Comparison of ENCODE assay signal across 9 mouse cellular contexts in genomic region chr5:30243741-30244140, GRCm38 (mm10). TPM values are rescaled to one million over a fixed set of nuclear protein-coding genes. Genes with fewer than 3 reads are reported as not detected.
DNase-seq lines count a peak whose midpoint lies in the region; ATAC-seq and TF ChIP-seq lines count a peak whose summit lies in the region.
"Had no signal": no experiment of that assay in that cellular context is flagged by ENCODE, and none has a peak within 500 bp of the region (broad histone marks: within the 10 kb centered on the region; RNA-seq: fewer than 3 reads in every experiment).

No protein-coding gene starts in this region.

- 50% methylated on average over 9 of the region's 9 CpGs for WGBS in hindbrain, postnatal 0 days

- peaks cover 2% of the 10 kb centered on the region; the same call in 1 of the 2 replicates for H3K4me1 ChIP-seq in testis, adult 2 months (ENCODE audit: control insufficient read depth, insufficient read depth, low read length)
- no peaks in the 10 kb centered on the region for H3K4me1 ChIP-seq in hindbrain, postnatal 0 days (ENCODE audit: insufficient read depth, low read length)

- peak; percentile 35; the same call in 1 of the 2 replicates for TF ChIP-seq CTCF in testis, adult 2 months (IDR thresholded peaks at IDR 0.05; ENCODE audit: control insufficient read depth, insufficient read depth, insufficient replicate concordance, low read depth, low read length)
- peak; percentile 71 for TF ChIP-seq CTCF in hindbrain, postnatal 0 days (IDR thresholded peaks at IDR 0.05; ENCODE audit: low read depth)

- no peak overlapping the region for H3K4me3 ChIP-seq in testis, adult 2 months (ENCODE audit: control insufficient read depth, low read depth, low read length)
- no peak overlapping the region for H3K4me3 ChIP-seq in hindbrain, postnatal 0 days (ENCODE audit: low read length)

- intact Hi-C loops in gastrocnemius, postnatal 36 days (cut with DNase I), result no loop called here

- H3K36me3 ChIP-seq in testis, adult 2 months (ENCODE audit: control insufficient read depth, insufficient read depth, low read length), result no peaks in the 10 kb centered on the region
- H3K36me3 ChIP-seq in hindbrain, postnatal 0 days (ENCODE audit: insufficient read depth, low read length), result no peaks in the 10 kb centered on the region

- DNase-seq in heart, adult 18-20 months, result peak; percentile 5 to 19
- DNase-seq in heart, adult 8-10 months (ENCODE audit: low spot score), result no peak
- DNase-seq in testis, postnatal 14 days (ENCODE audit: low spot score), result no peak
- peak; percentile 59 for DNase-seq in hindbrain, postnatal 0 days (ENCODE audit: low spot score)
- DNase-seq in thymus, postnatal 4 days, result peak; percentile 61
- no peak for DNase-seq in MN1 (ENCODE audit: low spot score)
- no peak for DNase-seq in gastrocnemius, postnatal 36 days

- H3K27ac ChIP-seq in testis, adult 2 months (ENCODE audit: control insufficient read depth, insufficient read depth, low read depth, low read length), result no peak overlapping the region
- H3K27ac ChIP-seq in hindbrain, postnatal 0 days, result peak overlapping the region; percentile 11; the same call in 1 of the 2 replicates

- H3K9me3 ChIP-seq in hindbrain, postnatal 0 days (ENCODE audit: low read length), result no peaks in the 10 kb centered on the region

- no peak for TF ChIP-seq POLR2A in testis, adult 2 months (IDR thresholded peaks at IDR 0.05; ENCODE audit: control insufficient read depth, low read depth, low read length)

- H3K27me3 ChIP-seq in testis, adult 2 months (ENCODE audit: control insufficient read depth, insufficient read depth, low read length), result no peaks in the 10 kb centered on the region
- no peaks in the 10 kb centered on the region for H3K27me3 ChIP-seq in hindbrain, postnatal 0 days (ENCODE audit: insufficient read depth, low read length)

- H3K9ac ChIP-seq in hindbrain, postnatal 0 days (replicated peaks; ENCODE audit: low read length), result no peak overlapping the region

- peak overlapping the region; percentile 27; the same call in 1 of the 2 replicates for H3K4me2 ChIP-seq in hindbrain, postnatal 0 days (ENCODE audit: low read depth, low read length)

- ATAC-seq in hindbrain, postnatal 0 days, result no peak

RNA-seq across cellular contexts. Expression of gene Selenoi, which starts 11.4 kb away (rescaled TPM):
- 10 to 100 TPM; 16.6 to 18.5 TPM for total RNA-seq in heart, adult 18-20 months (2021)
- 10 to 100 TPM; 14.0 to 18.9 (median 16.1) TPM for total RNA-seq in heart, adult 8-10 months (2022)
- polyA plus RNA-seq in testis, adult 2 months (2012; rRNA removed), result 65.4 and 74.1 TPM in 2 replicates
- 99.5 and 108 TPM in 2 replicates for total RNA-seq in hindbrain, postnatal 0 days (2014; rRNA removed)
- 20.7 and 23.1 TPM in 2 replicates for polyA plus RNA-seq in hindbrain, postnatal 0 days (2015; fragmentation: Nextera tagmentation; extraction: Ambion mirVana)
- 1 to 10 TPM; 9.0 to 9.8 TPM for total RNA-seq in gastrocnemius, postnatal 36 days (2021)

RNA-seq across cellular contexts. Expression of gene Drc1, which starts 37.4 kb away (rescaled TPM):
- under 1 TPM in 1 of 2 experiments, not detected in 1; 0.49 TPM for total RNA-seq in heart, adult 18-20 months (2021)
- not detected for total RNA-seq in heart, adult 8-10 months (2022)
- 27.1 and 28.7 TPM in 2 replicates for polyA plus RNA-seq in testis, adult 2 months (2012; rRNA removed)
- total RNA-seq in hindbrain, postnatal 0 days (2014; rRNA removed), result 4.6 and 4.9 TPM in 2 replicates
- polyA plus RNA-seq in hindbrain, postnatal 0 days (2015; fragmentation: Nextera tagmentation; extraction: Ambion mirVana), result 6.6 TPM in 2 replicates
- total RNA-seq in gastrocnemius, postnatal 36 days (2021), result under 1 TPM in 1 of 2 experiments, not detected in 1; 0.48 TPM

RNA-seq across cellular contexts. Expression of gene Adgrf3, which starts 38.2 kb away (rescaled TPM):
- total RNA-seq in heart, adult 18-20 months (2021), result under 1 TPM in 1 of 2 experiments, not detected in 1; 0.59 TPM
- total RNA-seq in heart, adult 8-10 months (2022), result under 1 TPM in 1 of 4 experiments, not detected in 3; 0.57 TPM
- polyA plus RNA-seq in testis, adult 2 months (2012; rRNA removed), result 18.3 and 18.5 TPM in 2 replicates
- 0.37 TPM in 1 of 2 replicates, not detected in the other for total RNA-seq in hindbrain, postnatal 0 days (2014; rRNA removed)
- not detected in 2 replicates for polyA plus RNA-seq in hindbrain, postnatal 0 days (2015; fragmentation: Nextera tagmentation; extraction: Ambion mirVana)
- total RNA-seq in gastrocnemius, postnatal 36 days (2021), result not detected
- polyA plus RNA-seq: large intestine, adult 2 months had no signal

Comparison
In these comparisons a context has a peak if more than half of its experiments do, and no peak if none do; other contexts are left out.
1. DNase-seq: peak in heart, adult 18-20 months (2 of 2), hindbrain, postnatal 0 days (single experiment) and thymus, postnatal 4 days (single experiment); none in heart, adult 8-10 months (single experiment), testis, postnatal 14 days (single experiment), MN1 (single experiment) and gastrocnemius, postnatal 36 days (0 of 2).